Mouse (Mus musculus): ENCODE measurements around the gene Smad6.
A peak's percentile ranks its signal among the peaks of the same experiment; 100 is the strongest.

DNA sequence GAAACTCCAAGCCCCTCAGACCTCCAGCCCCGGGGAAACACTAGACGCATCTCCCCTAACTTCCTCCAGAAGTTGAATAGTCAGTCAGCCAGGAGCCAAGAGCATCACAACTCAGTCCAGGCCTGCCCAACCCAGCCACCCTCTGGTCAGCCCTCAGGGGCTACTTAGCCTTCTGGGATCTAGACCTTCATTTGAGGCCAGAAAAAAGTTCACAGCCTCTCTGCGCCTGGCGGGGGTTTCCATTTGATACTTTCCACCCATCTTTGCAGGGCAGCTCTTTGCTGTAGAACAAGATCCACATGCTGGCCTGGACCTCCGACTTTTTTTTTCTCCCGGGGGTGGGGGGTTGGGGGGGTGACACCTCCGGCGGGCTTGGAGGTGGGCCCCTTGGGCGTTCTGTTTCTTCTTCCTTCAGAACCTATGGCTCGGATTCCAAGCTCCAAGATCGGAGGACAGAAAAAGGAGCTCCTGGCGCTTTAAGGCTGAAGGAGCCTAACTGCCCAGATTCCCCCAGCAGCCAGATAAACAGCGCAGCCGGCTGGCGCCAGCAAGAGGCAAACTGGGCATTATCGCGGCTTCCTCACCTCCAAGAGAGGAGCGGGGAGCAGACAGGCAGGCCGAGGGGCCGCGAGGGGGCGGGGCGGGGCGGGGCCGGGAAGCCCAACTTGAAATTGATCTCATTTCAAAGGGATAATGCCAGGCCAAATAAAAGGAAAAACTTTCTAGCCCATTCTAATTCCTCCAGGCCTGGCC lies 5.0 kb downstream of the Smad6 start:
- TF ChIP-seq EP300 (IDR thresholded peaks at IDR 0.05) (no peak), CTCF (IDR thresholded peaks at IDR 0.05) (peak; percentile 24; the same call in 1 of the 2 replicates)

Measured in lung, postnatal 0 days (tissue).